Mouse (Mus musculus) urinary bladder, adult 18-20 months (tissue): ENCODE measurements around the gene Nme7.

Source experiments
- DNase-seq, 2 experiments: peaks; one replicate each; pipeline ENCODE4 v3.0.0; 2022; ENCODE audit warnings: low spot score in 2 of 2, mixed read lengths in 2 of 2

The Nme7 gene

GRCm38 (mm10) chr1:164434049-164434448, 130.1 kb downstream of the Nme7 start:
- no peak for DNase-seq

- no peak for DNase-seq
Observed at GRCm38 (mm10) chr1:164436749-164437148, 132.8 kb downstream of the Nme7 start.

GRCm38 (mm10) chr1:164440230-164440629, 136.3 kb downstream of the Nme7 start:
- DNase-seq: no peak

- no peak for DNase-seq
Observed at GRCm38 (mm10) chr1:164440708-164441407, 136.9 kb downstream of the Nme7 start.

GRCm38 (mm10) chr1:164441408-164441974, 137.6 kb downstream of the Nme7 start:
- DNase-seq: no peak

GRCm38 (mm10) chr1:164445620-164446162, 141.8 kb downstream of the Nme7 start:
- DNase-seq: no peak

GRCm38 (mm10) chr1:164446535-164446934, 142.6 kb downstream of the Nme7 start:
- no peak for DNase-seq

- no peak for DNase-seq
Observed at GRCm38 (mm10) chr1:164447521-164447920, 143.6 kb downstream of the Nme7 start.

- DNase-seq: no peak
Observed at GRCm38 (mm10) chr1:164449626-164450025, 145.7 kb downstream of the Nme7 start.

GRCm38 (mm10) chr1:164450231-164450630, 146.3 kb downstream of the Nme7 start:
- no peak for DNase-seq

GRCm38 (mm10) chr1:164450644-164451043, 146.7 kb downstream of the Nme7 start:
- DNase-seq: no peak

- no peak for DNase-seq
Observed at GRCm38 (mm10) chr1:164451346-164451745, 147.4 kb downstream of the Nme7 start.

- no peak for DNase-seq
Observed at GRCm38 (mm10) chr1:164452580-164452979, 148.7 kb downstream of the Nme7 start.

- DNase-seq: no peak
Observed at GRCm38 (mm10) chr1:164453146-164453545, 149.2 kb downstream of the Nme7 start.

GRCm38 (mm10) chr1:164453739-164454138, 149.8 kb downstream of the Nme7 start:
- DNase-seq: no peak

GRCm38 (mm10) chr1:164454747-164455400, 151.0 kb downstream of the Nme7 start:
- peak; percentile 11 to 16 for DNase-seq

- peak in 1 of 2 experiments; percentile 8 for DNase-seq
Observed at GRCm38 (mm10) chr1:164455614-164456013, 151.7 kb downstream of the Nme7 start.

- no peak for DNase-seq
Observed at GRCm38 (mm10) chr1:164456065-164456464, 152.1 kb downstream of the Nme7 start.

- no peak for DNase-seq
Observed at GRCm38 (mm10) chr1:164456731-164457130, 152.8 kb downstream of the Nme7 start.

GRCm38 (mm10) chr1:164457531-164458244, 153.8 kb downstream of the Nme7 start:
- DNase-seq: peak; percentile 49 to 63

- peak; percentile 72 to 80 for DNase-seq
Observed at GRCm38 (mm10) chr1:164458245-164458613, 154.3 kb downstream of the Nme7 start, which contains the start of gene Atp1b1. Gene Atp1b1 (minus strand): TSS chr1:164458355.

GRCm38 (mm10) chr1:164458621-164459051, 154.7 kb downstream of the Nme7 start:
- DNase-seq: no peak
